Mouse (Mus musculus) neutrophil, adult 5-6 weeks (primary cell): ENCODE measurements around the gene Prkcq. TPM values are rescaled to one million over a fixed set of nuclear protein-coding genes. Genes with fewer than 3 reads are reported as not detected.
A peak's percentile ranks its signal among the peaks of the same experiment; 100 is the strongest.
"Not testable (repeated sequence)": the region's sequence is repeated elsewhere in the genome, so short reads cannot be mapped to it uniquely, and the experiment has no call there.

Experiments used
- ATAC-seq: fragments of 151-379, 151-347 bp; 2 replicates; pipeline ENCODE4 v1.8.0; 2017; ENCODE audit warnings: mild to moderate bottlenecking, moderate TSS enrichment; ENCODE audit not compliant: insufficient number of reproducible peaks, poor library complexity, low FRiP score, severe bottlenecking; ENCODE audit errors: extremely low read depth
- total RNA-seq: library from RNA; stranded (forward); fragments of 200-1000 nt; gene quantifications from 2 replicates; pipeline ENCODE4 v1.2.3, GENCODE M21; 2017

Prkcq gene
- total RNA-seq, 1 experiment from 2014 or later: 22.0 TPM

GRCm38 (mm10) chr2:11331528-11332446 is 159.9 kb downstream of the Prkcq start:
- ATAC-seq: peak; percentile 58

- ATAC-seq: peak; percentile 81
These were observed 160.6 kb downstream of the Prkcq start for GRCm38 (mm10) chr2:11332469-11332868.

DNA sequence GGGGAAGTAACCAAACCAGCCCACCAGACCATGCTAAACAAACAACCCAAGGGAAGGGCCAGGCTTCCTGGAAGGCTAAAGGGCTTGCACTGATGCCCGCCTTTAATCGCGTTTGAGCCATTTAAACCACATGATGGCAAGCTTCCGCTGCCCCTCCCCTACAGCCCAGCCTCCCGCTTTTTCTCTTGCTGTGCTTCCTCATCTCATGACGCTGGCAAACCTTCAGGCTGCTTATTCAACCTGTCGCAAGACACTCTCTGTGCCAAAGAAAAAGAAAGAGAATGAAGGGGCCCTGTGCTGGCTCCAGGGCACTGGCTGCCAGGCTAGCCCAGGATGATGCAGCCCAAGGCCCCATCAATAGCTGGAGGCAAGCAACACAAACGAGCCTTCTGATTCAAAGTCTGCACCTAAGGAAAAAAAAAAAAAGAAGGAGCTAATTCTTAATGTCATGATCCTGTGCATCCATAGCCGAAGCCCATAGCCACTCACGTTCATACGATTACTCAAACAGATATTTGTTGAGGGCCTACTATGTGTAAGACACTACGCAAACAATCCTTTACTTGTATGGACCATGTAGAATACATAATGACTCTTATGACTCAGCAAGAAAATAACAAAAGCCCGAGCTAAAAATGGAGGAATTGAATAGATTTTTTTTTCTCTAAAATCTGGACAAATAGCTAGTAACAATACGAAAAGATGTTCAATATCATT is 161.6 kb downstream of the Prkcq start:
- peak; percentile 64 for ATAC-seq

DNA sequence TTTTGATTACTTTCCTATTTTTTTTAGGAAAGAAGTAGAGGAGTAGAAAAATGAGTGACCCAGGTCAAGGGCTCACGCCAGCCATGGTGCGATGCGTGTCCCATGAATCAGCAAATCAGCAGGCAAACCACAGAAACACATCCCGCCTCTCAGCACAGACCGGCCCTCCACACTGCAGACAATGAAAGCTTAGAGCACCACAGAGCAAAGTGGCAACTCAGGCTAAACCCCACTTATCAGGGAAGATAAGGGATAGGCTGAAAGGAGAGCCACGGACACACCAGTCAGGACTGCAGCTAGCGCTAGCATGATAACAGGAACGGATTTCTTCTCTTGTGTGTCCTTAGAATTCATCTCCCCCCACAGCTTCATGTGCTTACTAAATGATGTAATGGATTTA is 164.4 kb downstream of the Prkcq start:
- no peak for ATAC-seq

- peak; percentile 51; the same call in 1 of the 2 replicates for ATAC-seq
These were observed 167.3 kb downstream of the Prkcq start for GRCm38 (mm10) chr2:11338931-11339839.

GRCm38 (mm10) chr2:11344691-11345090 is 172.8 kb downstream of the Prkcq start:
- ATAC-seq: no peak

GRCm38 (mm10) chr2:11346419-11346818 is 174.5 kb downstream of the Prkcq start:
- ATAC-seq: not testable (repeated sequence)

- no peak for ATAC-seq
These were observed 175.9 kb downstream of the Prkcq start for GRCm38 (mm10) chr2:11347791-11348190.
